Mouse (Mus musculus): ENCODE measurements around the gene Acsl1.

The Acsl1 gene

DNA sequence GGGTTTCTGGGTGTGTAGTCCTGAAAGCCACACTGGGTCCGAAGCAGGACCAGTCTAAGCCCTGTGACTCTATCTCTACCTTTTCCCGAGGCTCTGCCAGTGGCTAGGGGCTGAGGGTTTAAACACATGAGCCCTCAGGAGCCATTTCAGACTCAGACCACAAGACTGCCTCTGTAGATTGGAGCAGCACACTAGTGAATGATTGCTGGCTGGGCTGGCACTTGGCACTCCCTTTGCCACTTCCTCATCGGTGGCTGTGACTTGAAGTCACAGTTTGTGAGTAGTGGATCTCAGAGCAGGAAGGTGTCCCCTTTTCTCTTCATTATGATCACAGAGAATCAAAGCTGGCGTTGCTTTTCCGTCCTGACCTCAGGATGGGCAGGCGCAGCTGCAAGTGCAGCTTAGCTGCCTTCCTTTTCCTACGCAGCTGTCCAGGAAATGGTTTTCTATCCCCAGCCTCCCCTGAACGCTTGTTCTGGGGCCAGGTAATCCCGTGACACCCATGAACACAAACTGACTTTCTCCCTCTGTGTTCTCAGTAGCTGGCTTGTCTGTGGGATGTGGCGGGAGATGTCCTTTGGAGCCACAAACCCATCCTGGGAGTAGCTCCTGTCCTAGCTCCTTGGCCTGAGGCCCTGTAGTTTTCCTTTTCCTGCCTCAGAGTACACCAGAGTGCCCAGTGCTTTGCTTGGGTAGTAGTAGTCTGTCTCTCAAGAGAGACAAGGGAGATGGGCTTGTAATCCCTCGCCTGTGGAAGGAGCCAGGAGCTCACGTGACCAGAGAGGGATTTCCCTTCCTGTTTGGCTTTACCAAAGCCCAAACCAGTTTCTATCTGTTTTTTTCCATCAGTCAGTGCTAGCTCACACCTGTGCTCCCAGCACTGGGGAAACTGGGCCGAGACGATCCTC lies 37.9 kb downstream of the Acsl1 start:
- DNase-seq (ENCODE audit: low spot score) = no peak

DNA sequence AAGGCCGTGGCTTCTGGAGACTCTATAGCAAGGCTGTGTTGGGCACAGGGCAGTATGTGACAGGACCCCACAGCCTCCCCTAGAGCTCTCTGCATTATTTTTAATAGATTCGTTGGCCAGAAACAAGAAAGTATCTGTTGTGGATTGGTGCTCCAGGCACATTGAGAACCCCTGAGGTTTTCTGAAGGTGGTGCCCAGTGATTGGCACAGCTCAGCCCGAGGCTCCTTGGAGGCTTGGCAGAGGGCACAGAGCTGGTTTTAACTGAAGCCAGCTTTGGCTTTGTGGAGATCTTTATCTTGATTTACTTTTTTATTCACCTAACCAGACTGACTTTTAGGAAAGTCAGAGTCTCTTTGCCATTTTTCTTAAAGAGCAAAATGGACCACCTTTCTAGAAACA lies 38.6 kb downstream of the Acsl1 start:
- no peak for DNase-seq (ENCODE audit: low spot score)

DNA sequence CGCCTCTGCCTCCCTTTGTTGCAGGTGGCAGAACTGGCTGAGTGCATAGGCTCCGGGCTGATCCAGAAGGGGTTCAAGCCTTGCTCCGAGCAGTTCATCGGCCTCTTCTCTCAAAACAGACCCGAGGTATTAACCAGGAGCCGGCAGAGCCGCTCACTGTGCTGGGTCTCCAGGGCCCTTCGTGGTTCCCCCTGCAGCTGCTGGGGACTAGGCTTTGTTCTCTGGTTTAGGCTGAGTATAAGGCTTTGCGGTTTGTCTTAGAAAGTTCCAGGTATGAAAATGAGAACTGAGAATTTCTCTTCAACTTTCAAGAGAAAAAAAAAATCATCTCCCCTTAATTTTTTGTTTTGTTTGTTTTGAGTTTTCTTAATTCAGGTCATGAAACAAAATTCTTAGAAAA lies 40.5 kb downstream of the Acsl1 start:
- no peak for DNase-seq (ENCODE audit: low spot score)

DNA sequence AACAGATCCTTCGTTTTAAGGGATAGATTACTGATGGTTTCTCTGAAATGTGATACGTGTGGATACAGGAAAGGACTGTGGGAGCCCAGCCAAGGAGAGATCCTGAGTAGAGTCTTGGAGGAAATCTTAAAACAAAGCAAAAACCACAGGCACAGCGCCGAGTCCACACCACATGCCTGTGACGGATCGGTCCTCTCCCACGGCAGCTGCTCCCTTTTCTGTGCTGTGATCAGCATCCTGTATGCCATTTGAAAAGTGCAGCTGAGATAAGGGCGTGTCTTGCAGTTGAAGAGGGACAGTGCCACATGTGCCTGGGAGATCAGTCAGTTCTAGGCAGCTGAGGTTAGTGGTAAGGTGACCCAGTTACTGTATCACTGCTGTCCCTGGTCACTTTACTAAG lies 41.7 kb downstream of the Acsl1 start:
- DNase-seq (ENCODE audit: low spot score) = no peak

DNA sequence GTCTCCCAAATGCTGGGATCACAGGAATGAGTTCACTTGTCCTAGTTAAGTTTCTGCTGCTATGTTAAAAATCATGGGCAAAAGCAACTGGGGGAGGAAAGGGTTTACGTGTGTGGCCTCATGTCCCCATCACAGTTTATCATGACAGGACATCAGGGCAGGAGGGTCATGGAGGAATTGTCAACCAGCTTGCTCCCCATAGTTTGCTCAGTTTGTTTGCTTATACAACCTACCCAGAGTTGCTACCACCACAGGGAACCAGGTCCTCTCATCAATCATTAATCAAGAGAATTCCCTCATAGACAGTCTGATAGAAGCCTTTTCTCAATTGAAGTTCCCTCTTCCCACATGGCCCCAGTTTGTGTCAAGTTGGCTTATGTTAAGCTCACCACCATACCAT lies 43.2 kb downstream of the Acsl1 start:
- no peak for DNase-seq (ENCODE audit: low spot score)

DNA sequence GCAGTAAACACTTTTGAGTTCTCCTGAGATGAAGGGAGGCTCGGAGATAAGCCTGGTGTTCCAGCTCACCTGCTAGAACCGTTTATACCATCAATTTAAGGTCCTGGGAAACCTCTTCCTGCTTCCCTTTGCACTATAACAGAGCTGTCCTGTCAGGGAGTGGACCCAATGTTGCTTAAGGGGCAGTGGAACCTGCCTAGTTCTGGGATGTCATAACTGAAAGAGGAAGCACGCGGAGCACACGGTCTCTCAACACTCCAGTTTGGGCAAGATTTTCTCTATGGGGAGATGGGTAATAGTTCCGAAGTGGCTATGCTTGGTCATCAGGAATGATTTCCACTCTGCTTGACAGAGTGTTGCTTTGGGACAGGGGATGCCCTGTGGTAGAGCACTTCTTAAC lies 49.8 kb downstream of the Acsl1 start:
- DNase-seq (ENCODE audit: low spot score) = no peak

DNA sequence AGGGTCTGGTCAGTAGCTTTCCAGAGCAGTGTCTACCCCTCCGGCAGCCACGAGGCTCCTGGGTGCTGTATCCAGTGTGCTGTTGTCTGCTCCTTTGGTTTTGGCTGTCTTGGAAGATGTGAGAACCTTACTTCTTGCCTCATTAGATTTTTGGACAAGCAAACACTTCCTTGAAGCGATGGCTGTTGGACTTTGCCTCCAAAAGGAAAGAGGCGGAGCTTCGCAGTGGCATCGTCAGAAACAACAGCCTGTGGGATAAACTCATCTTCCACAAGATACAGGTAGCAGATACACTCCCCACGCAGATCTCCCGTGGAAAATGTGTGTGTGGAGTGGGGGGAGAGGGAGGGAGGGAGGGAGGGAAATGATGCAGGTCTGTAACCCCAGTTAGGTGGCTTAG lies 55.3 kb downstream of the Acsl1 start:
- no peak for DNase-seq (ENCODE audit: low spot score)

DNA sequence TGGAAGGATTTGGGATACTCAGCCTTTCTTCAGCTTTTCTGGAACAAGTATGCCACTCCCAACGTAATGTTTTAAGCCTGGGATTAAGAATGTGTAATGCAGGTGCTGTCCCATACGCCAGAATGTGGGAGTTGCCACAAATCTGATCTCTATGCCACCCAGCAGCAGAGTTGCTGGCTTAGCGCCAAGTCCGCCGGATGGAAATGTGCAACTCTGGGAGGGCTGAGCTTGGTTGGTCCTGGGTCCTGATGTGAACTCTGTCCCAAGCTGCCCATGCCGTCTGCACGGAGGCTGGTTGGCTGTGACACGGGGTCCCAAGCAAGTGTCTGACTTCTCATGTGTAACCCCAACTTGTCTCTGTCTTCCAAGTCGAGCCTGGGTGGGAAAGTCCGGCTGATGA lies 56.0 kb downstream of the Acsl1 start:
- no peak for DNase-seq (ENCODE audit: low spot score)

DNA sequence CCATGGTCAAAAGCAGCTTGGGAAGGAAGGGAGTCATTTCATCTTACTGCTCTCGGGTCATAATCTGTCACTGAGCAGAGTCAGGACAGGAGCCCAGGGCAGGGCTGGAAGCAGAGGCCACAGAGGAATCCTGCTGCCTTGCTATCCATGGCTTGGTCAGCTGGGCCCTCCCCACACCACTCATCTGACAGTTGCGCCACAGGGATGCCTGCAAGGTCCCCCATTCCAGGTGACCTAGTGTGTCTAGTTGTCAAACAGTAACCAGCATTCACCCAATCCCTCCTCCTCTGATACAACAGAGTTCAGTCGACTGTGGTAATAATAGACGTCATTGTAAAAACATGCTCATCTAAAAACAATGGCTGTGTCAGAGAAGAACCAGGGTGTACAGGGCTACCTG lies 58.7 kb downstream of the Acsl1 start:
- no peak for DNase-seq (ENCODE audit: low spot score)

DNA sequence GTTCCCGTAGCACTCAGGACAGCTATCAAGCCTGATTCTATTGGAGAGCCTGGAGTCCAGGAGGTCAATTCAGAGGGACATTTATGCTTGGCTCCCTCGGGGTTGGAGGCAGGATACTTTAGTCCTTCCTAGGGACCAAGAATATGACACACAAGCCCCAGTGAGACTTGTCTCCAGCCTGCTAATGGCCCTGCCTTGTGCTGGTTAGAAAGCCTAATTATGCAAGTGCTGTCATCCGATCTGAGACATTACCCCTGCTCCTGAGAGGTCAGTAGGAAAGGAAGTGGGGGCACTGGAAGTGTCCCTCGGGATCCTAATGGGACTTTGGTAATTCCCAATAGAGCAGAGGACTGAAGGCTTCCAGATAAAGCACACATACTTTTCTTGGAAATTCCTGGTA lies 59.7 kb downstream of the Acsl1 start:
- DNase-seq (ENCODE audit: low spot score) = no peak

DNA sequence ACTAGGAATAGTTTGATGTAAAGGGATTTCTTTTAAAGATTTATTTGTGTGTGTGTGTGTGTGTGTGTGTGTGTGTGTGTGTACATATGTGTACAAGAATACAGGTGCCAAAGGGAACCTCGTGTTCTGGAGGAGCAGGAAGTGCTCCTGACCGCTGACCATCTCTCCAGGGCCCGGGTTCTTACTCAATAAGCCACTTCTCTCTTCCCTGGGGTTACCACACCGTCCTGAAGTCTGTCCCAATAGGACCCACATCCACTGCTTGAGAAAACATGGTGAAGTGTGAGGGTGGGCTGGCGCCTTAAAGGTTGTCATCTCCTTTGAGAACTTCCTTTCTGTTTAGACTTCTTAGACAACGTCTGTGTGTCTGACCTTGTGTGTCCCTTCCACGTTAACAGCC lies 63.1 kb downstream of the Acsl1 start:
- DNase-seq (ENCODE audit: low spot score) = no peak

DNA sequence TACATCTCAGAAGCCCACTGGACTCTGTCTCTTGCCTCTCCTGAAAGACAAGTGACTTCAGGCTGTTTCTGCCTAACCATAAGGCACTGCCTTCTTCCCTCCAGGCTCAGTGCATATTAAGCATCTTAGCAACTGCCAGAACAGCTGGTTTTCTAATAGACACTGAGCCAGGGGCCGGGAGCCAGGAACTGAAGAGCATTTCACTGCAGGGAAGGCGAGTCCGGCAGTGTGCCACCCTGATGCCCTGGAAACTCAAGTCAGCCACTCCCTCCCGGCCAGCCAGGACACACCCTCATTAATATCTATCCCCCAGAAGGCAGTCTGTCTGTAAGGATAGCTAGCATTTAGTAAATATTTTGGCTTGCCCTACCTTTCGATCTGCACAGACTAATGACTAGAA lies 68.9 kb downstream of the Acsl1 start:
- no peak for DNase-seq (ENCODE audit: low spot score)

DNA sequence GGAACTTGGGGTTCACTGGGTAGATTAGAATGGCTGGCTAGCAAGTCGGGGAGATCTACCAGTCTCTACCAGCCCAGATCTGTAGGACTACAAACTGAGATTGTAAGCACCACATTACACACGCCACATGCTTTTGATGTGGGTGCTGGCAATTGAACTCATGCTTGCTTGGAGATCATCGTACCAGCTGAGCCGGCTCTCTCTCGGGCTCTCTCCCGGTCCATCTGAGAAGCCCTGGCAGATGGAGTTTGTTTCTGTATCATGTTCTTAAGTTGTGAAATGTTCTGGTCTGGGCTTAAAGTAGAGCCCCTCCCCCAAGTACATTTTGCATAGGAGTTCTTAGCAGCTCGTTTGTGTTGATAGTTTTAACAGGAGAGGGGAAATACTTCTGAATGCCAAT lies 72.4 kb downstream of the Acsl1 start:
- DNase-seq (ENCODE audit: low spot score) = no peak

DNA sequence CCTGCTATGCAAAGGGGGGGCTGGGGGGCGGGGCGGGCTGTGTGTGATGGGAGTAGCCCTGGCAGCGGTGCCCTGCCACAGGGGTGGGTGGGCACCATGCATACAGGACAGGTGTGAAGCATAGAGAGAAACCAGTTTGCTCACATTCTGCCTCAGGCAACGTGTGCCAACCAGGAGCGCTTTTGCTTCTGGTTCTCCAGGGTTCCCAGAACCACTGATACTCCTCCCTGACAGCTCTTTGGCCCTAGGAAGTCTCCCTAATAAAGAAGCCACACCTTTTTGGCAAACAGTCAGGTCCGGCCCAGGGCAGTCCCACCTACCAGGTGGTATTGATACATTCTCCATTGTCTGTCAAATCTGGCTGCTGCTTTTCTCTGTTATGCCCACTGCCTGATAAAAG lies 72.8 kb downstream of the Acsl1 start:
- DNase-seq (ENCODE audit: low spot score) = no peak

DNA sequence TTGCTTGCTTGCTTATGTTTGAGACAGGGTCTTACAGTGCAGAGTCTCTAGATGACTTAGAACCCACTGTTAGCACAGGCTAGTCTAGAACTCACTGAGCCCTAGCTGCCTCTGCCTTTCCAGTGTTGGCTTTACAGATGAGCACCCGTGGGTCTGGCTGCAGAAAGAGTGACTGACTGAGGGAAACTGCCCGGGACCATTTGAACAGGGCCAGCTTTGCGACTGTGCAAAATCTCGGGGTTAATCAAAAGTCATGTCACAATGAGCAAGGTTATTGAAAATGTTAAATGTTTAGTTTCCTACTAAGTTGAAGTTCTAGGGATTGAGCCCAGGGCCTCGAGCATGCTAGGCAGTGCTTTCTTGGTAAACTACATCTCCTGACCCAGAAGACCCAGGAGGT lies 75.0 kb downstream of the Acsl1 start:
- no peak for DNase-seq (ENCODE audit: low spot score)

DNA sequence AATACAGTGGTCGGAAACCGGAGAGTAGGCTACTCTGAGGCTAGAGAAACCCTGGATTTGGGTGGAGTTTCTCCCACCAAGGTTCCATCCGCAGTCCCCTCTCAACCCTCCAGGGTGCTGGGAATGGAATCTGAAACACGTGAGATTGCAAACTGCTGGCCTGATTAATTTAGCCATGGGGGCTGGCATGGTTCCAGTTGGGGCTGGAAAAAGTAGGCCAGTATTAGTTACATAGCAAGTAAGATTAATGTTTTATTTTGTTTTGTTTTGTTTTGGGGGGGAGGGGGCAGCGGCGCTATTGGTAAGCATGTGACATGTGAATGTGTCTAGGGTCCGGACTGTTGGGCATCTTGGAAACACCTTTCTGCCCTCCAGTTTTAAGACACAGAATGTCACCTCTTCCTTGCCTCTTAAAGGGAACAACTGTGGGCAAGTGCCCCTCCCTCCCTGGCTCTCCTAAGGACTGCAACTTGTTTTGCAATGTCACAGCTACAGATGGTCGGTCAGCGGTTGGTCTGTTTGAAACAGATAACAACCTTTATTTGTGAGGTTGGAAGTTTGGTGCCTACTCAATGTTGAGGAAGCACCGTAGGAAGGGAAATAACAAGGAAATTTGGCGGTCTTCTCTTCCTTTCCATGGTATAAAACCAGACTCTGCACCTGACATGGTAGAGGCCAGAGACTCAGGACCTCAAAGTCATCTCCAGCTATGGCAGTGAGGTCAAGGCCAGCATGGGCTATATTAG lies 75.8 kb downstream of the Acsl1 start:
- DNase-seq (ENCODE audit: low spot score) = no peak

DNA sequence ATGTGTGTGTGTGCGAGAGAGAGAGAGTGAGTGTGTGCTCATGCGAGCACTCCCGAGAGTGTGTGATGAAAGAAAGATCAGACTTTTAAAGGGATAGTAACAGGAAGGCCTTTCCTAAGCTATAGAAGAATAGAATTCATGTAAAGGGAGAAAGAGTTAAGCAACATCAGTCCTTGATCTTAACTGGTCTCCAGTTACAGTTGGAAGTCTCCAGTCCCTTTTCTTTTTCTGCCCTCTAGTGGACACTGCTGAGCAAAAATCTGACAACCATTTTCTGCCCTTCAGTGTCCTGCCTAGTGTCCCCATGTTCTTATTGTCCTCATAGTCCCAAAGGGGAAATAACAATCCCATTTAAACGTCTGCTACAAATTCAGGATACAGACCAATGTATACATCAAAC lies 76.4 kb downstream of the Acsl1 start:
- DNase-seq (ENCODE audit: low spot score) = no peak

DNA sequence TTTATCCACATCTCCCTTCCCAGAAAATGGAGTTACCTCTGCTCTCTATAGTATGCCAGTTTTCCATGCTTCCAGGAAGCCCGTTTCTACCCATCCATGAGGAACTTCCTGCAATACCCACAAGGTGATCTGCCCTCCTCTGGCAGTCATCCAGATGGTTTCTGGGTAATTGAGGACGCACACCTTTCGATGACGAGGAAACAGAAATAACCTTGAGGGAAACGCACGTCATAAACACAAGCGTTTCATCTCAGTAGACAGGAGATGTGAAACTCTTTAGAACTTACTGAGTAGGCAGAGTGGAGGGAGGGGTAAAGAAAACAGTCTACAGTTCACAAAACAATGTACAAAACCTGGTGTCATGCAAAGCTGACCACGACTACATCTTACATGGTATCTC lies 79.2 kb downstream of the Acsl1 start:
- no peak for DNase-seq (ENCODE audit: low spot score)

DNA sequence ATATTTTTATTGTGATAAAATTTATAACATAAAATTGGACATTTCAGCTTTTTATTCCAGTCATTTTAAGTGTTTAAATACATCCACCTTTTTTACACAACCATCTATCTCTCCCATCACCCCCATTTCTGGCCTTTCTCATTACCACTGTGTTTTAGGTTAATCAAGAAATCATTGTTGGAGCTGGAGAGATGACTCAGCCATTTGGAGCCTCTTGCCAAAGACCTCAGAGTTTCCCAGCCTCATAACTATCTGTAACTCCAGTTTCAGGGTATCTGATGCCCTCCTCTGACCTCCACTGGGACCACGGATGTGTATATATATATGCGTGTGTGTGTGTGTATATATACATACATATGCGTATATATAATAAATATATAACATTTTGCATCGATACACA lies 80.2 kb downstream of the Acsl1 start:
- no peak for DNase-seq (ENCODE audit: low spot score)

DNA sequence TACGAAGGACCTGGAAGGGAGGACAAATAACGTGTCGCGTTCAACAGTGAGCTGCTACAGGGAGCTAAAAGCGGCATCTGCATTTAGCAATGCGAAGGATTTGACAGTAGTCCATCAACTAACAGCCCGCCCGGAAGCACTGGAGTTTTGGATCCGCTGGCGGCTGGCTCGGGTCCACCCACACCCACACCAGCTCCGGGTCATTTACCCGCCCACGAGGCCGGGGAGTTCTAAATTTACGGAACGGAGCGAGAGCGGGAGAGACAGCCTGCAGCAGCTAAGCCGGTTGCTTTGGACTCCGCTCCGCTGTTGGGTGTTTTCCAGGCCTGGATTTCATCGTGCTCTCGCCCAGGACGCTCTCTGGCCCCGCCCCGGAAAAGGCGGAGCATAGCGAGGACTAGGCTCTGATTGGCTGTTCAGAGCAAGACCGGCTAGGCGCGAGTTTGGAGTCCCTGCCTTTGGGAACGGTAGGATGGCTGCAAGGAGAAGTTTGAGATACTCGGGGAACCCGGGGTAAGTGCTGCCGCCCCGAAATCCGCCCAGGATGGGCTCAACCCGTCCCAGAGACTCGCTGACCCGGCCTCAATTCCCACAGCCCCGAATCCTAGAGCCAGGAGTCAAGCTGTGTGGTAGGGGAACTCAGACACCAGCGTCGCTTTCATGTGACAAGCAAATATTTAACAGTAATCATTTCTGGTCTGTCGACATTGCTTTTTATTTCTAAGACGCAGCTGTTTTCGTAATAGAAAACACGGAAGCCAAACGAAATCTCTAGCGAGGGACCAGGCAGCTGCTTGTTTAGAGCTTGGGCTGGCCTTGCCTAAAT lies 81.0 kb downstream of the Acsl1 start, which contains the start of gene Cenpu:
Cenpu (plus strand) TSS at position 414 of the 826 bp plus-strand sequence.
- peak; percentile 99 for DNase-seq (ENCODE audit: low spot score)

DNA sequence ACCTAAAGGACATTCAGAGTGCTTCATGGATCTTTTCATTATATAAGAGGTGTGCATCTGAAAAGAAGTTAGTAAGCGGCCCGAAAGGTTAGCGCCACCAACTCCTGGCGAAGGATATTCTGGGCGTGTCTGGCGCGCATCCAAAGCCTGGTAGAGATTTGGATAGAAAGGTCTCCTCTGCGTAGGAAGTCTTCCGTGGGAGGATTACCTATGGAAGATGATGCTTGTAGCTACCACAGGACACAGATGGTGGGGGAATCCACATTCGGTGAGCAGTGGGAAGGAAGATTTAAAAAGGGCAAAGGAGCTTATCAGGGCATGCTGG lies 81.6 kb downstream of the Acsl1 start:
- peak; percentile 20 for DNase-seq (ENCODE audit: low spot score)

DNA sequence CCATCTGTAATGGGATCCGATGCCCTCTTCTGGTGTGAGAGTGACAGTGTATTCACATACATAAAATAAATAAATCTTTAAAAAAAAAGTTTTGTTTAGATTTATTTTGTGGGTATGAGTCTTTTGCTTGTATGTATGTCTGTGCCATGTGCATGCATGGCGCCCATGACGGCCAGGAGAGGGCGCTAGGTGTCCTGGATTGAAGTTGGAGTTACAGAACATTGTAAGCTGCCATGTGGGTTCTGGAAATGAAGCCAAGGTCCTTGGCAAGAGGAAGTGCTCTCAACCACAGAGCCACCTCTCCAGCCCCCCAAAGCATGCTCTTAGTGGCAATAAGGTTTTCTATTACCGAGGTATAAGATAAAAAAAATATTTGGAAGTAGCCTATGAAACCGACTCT lies 88.6 kb downstream of the Acsl1 start:
- no peak for DNase-seq (ENCODE audit: low spot score)

DNA sequence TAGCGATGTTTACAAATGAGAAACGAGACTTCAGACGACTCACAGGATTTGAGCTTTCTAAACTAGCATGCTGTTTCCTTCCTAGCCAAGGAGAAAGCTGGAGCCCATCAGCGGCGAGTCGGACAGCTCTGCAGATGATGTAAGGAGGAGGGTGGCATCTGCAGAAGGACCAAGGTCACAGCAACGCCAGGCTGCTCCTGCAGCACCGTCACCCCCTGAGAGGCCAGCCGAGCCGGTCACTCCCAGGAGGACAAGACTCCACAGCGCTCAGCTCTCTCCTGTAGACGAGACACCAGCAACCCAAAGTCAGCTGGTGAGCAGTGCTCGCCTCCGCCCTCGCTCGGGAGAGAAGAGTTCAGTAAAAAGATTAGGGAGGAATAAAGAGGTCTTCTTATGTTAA lies 91.5 kb downstream of the Acsl1 start:
- DNase-seq (ENCODE audit: low spot score) = no peak

All from testis, postnatal 14 days (tissue).